Mouse (Mus musculus) thymus, adult 2 months (tissue): ENCODE measurements at regions not wholly inside any gene's neighbourhood (a gene's known extent, or its start where the extent isn't known, plus 50 kb on each side); places are given as distances from the start of the nearest gene placed in this dataset.

Source experiments
- CTCF ChIP-seq: fragments of 200-500 bp; IDR thresholded peaks from 2 replicates; pipeline ENCODE4 v1.5.1; 2012; ENCODE audit warnings: mild to moderate bottlenecking, control low read depth, low read length, moderate library complexity, borderline replicate concordance; ENCODE audit not compliant: control insufficient read depth, poor library complexity, insufficient read depth; ENCODE audit errors: extremely low read depth
- POLR2A ChIP-seq: fragments of 200-500 bp; IDR thresholded peaks from 2 replicates; pipeline ENCODE4 v1.6.1; 2012; ENCODE audit warnings: mild to moderate bottlenecking, low read length, control low read depth, moderate library complexity; ENCODE audit not compliant: control insufficient read depth, poor library complexity, insufficient read depth; ENCODE audit errors: extremely low read depth

DNA sequence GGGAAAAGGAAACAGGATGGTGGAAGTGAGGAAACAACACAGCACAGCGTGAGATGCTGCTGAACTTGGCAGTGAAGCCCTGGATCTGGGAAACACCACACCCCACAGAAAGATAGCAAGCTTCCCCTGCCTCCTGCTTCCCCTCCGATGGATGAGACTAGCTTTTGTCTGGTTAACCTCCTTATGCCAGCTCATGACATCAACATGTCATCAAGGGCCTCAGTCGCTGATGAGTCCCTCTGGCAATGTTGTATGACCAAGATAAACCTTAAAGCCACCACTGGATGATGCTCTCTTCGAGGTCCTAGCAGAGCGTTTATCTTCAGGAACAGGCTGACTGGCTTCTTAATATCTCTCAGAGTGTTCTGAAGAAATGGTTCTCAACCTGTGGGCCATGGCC is 388.1 kb downstream of the Cd83 start:
- TF ChIP-seq CTCF (no peak), POLR2A (no peak)
